Mouse (Mus musculus) olfactory bulb, adult 2 months (tissue): ENCODE results near the gene Spem1. TPM values are rescaled to one million over a fixed set of nuclear protein-coding genes. Genes with fewer than 3 reads are reported as not detected.

Experiments
- H3K27ac ChIP-seq: fragments of 200-500 bp; 2 replicates; pipeline ENCODE4 v1.5.1; 2012; ENCODE audit warnings: low read depth, low read length; ENCODE audit not compliant: insufficient read depth
- H3K4me1 ChIP-seq: fragments of 200-500 bp; 2 replicates; pipeline ENCODE4 v1.6.1; 2012; ENCODE audit warnings: low read length; ENCODE audit not compliant: control insufficient read depth, insufficient read depth
- H3K4me3 ChIP-seq: fragments of 200-500 bp; 2 replicates; pipeline ENCODE4 v1.5.1; 2012; ENCODE audit warnings: mild to moderate bottlenecking, low read depth, low read length, moderate library complexity; ENCODE audit not compliant: insufficient read depth
- CTCF ChIP-seq: fragments of 200-500 bp; IDR thresholded peaks from 2 replicates; pipeline ENCODE4 v1.5.1; 2012; ENCODE audit warnings: low read depth, mild to moderate bottlenecking, low read length, moderate library complexity; ENCODE audit not compliant: insufficient read depth
- POLR2A ChIP-seq: fragments of 200-500 bp; IDR thresholded peaks from 2 replicates; pipeline ENCODE4 v1.6.1; 2012; ENCODE audit warnings: mild to moderate bottlenecking, low read depth, low read length, moderate library complexity; ENCODE audit not compliant: insufficient read depth
- WGBS: fragments of 180-500 bp; shearing (Covaris S2); methylation state at CpG from one replicate; pipeline ENCODE4 v1.1.7; 2018; 5-methylcytosine and 5-hydroxymethylcytosine counted together
- polyA plus RNA-seq: library from polyadenylated mRNA; stranded (reverse); fragments of >200 nt; gene quantifications from 2 replicates; pipeline ENCODE4 v1.2.4, GENCODE M21; 2012; ENCODE audit warnings: low replicate concordance; ENCODE audit not compliant: missing spikeins, insufficient read depth, insufficient read length

Spem1 gene
- polyA plus RNA-seq, 1 experiment: not detected

GRCm38 (mm10) chr11:69803786-69804651 lies 18.0 kb downstream of the Spem1 start:
- WGBS: 2% methylated on average over 60 of the region's 60 CpGs

GRCm38 (mm10) chr11:69803328-69803727 lies 18.7 kb downstream of the Spem1 start:
- Histone ChIP-seq H3K27ac (peak overlapping the region; percentile 12), H3K4me1 (peaks cover 35% of the 10 kb centered on the region), H3K4me3 (peak overlapping the region; percentile 55)
- TF ChIP-seq POLR2A (no peak), CTCF (no peak)
- 3% methylated on average over 12 of the region's 12 CpGs for WGBS

More at GRCm38 (mm10) chr11:69803786-69804651, 18.0 kb downstream of the Spem1 start:
- Histone ChIP-seq H3K27ac (no peak overlapping the region; the same call in 1 of the 2 replicates), H3K4me1 (peaks cover 35% of the 10 kb centered on the region), H3K4me3 (peak overlapping the region; percentile 55)
- peak; percentile 69 for TF ChIP-seq CTCF
- no peak for TF ChIP-seq POLR2A

GRCm38 (mm10) chr11:69802648-69803105 lies 19.3 kb downstream of the Spem1 start:
- H3K4me3 ChIP-seq: peak overlapping the region; percentile 55
- peak overlapping the region; percentile 34; the same call in 1 of the 2 replicates for H3K27ac ChIP-seq
- TF ChIP-seq POLR2A (peak; percentile 59; the same call in 1 of the 2 replicates), CTCF (no peak)
- under 1% methylated on average over 33 of the region's 33 CpGs for WGBS
- peaks cover 35% of the 10 kb centered on the region for H3K4me1 ChIP-seq

- TF ChIP-seq POLR2A: no peak
- 2% methylated on average over 33 of the region's 33 CpGs for WGBS
Observed at GRCm38 (mm10) chr11:69801379-69801977, 20.5 kb downstream of the Spem1 start, which contains the start of gene Fgf11. Fgf11 (minus strand) TSS chr11:69801857.

GRCm38 (mm10) chr11:69800392-69801197 lies 21.4 kb downstream of the Spem1 start:
- 3% methylated on average over 36 of the region's 36 CpGs for WGBS
- 0 out of 2 replicates have a peak overlapping the region, but pooled peaks have one; percentile 8 for H3K27ac ChIP-seq
- H3K4me1 ChIP-seq: peaks cover 39% of the 10 kb centered on the region
- H3K4me3 ChIP-seq: peak overlapping the region; percentile 47
- 0 out of 2 replicates have a peak, but pooled peaks have one; percentile 3 for TF ChIP-seq POLR2A
- TF ChIP-seq CTCF: no peak

More at GRCm38 (mm10) chr11:69801379-69801977, 20.5 kb downstream of the Spem1 start, which contains the start of gene Fgf11:
- Histone ChIP-seq H3K4me3 (peak within 1 kb of the TSS; percentile 55), H3K27ac (peak within 1 kb of the TSS; percentile 34; the same call in 1 of the 2 replicates), H3K4me1 (peaks cover 35% of the 10 kb centered on the region)

- H3K4me1 ChIP-seq: peaks cover 42% of the 10 kb centered on the region
- H3K27ac ChIP-seq: no peak overlapping the region
- TF ChIP-seq CTCF (no peak), POLR2A (no peak)
- WGBS: 27% methylated on average over 11 of the region's 11 CpGs
- H3K4me3 ChIP-seq: peak overlapping the region; percentile 47
Observed at GRCm38 (mm10) chr11:69800138-69800391, 21.9 kb downstream of the Spem1 start.

GRCm38 (mm10) chr11:69799394-69800137 lies 22.4 kb downstream of the Spem1 start:
- TF ChIP-seq CTCF (no peak), POLR2A (no peak)
- H3K4me1 ChIP-seq: peaks cover 42% of the 10 kb centered on the region
- peak overlapping the region; percentile 47; the same call in 1 of the 2 replicates for H3K4me3 ChIP-seq
- WGBS: 45% methylated on average over 12 of the region's 12 CpGs
- no peak overlapping the region for H3K27ac ChIP-seq

GRCm38 (mm10) chr11:69797924-69798323 lies 24.1 kb downstream of the Spem1 start:
- Histone ChIP-seq H3K4me1 (peaks cover 31% of the 10 kb centered on the region), H3K27ac (no peak overlapping the region), H3K4me3 (no peak overlapping the region)
- no peak for TF ChIP-seq POLR2A
- no peak for TF ChIP-seq CTCF
- 92% methylated on average over 7 of the region's 7 CpGs for WGBS
